Mouse (Mus musculus) spleen, adult 2 months (tissue): ENCODE measurements around the gene Izumo1. TPM values are rescaled to one million over a fixed set of nuclear protein-coding genes. Genes with fewer than 3 reads are reported as not detected.

Experiments used
- DNase-seq, 2 experiments: peaks; one replicate each; pipeline versions ENCODE4 v3.0.0 to v3.0.0-alpha.2; 2012 to 2021; ENCODE audit warnings: low spot score in 2 of 2, low read depth in 1 of 2
- H3K27ac ChIP-seq: fragments of 200-500 bp; 2 replicates; pipeline ENCODE4 v1.5.1; 2012; ENCODE audit warnings: low read length, inconsistent platforms; ENCODE audit not compliant: insufficient read depth
- H3K27me3 ChIP-seq: fragments of 200-500 bp; 2 replicates; pipeline ENCODE4 v1.6.1; 2012; ENCODE audit warnings: mild to moderate bottlenecking, moderate library complexity, low read length, inconsistent platforms; ENCODE audit not compliant: control insufficient read depth, insufficient read depth
- H3K36me3 ChIP-seq: fragments of 200-500 bp; 2 replicates; pipeline ENCODE4 v1.6.1; 2012; ENCODE audit warnings: mild to moderate bottlenecking, low read length, inconsistent platforms; ENCODE audit not compliant: control insufficient read depth, insufficient read depth
- H3K4me1 ChIP-seq: fragments of 200-500 bp; 2 replicates; pipeline ENCODE4 v1.6.1; 2011; ENCODE audit warnings: inconsistent platforms; ENCODE audit not compliant: control insufficient read depth, insufficient read depth, insufficient read length
- H3K4me3 ChIP-seq: fragments of 200-500 bp; 2 replicates; pipeline ENCODE4 v1.5.1; 2011; ENCODE audit warnings: mild to moderate bottlenecking, inconsistent platforms; ENCODE audit not compliant: insufficient read depth, insufficient read length; ENCODE audit errors: extremely low read depth
- CTCF ChIP-seq: fragments of 200-500 bp; IDR thresholded peaks from 2 replicates; pipeline ENCODE4 v1.5.1; 2011; ENCODE audit warnings: mild to moderate bottlenecking, inconsistent platforms; ENCODE audit not compliant: insufficient read depth, insufficient read length, insufficient replicate concordance; ENCODE audit errors: extremely low read depth
- POLR2A ChIP-seq: fragments of 200-500 bp; IDR thresholded peaks from 2 replicates; pipeline ENCODE4 v1.6.1; 2011; ENCODE audit warnings: low read depth, low read length, inconsistent platforms
- WGBS: fragments of 180-500 bp; shearing (Covaris S2); methylation state at CpG from one replicate; pipeline ENCODE4 v1.1.7; 2018; 5-methylcytosine and 5-hydroxymethylcytosine counted together
- polyA plus RNA-seq: library from polyadenylated mRNA; depleted of rRNA; stranded (reverse); fragments of >200 nt; gene quantifications from 2 replicates; pipeline ENCODE4 v1.2.3, GENCODE M21; 2012

The Izumo1 gene
- polyA plus RNA-seq, 1 experiment: 0.63 TPM

GRCm38 (mm10) chr7:45642503-45643255 lies 21.1 kb downstream of the Izumo1 start:
- Histone ChIP-seq H3K4me1 (peaks cover 6% of the 10 kb centered on the region; the same call in 1 of the 2 replicates), H3K4me3 (peak overlapping the region; percentile 43), H3K27ac (no peak overlapping the region), H3K27me3 (no peaks in the 10 kb centered on the region), H3K36me3 (no peaks in the 10 kb centered on the region)
- TF ChIP-seq CTCF: no peak
- DNase-seq: no peak
- WGBS: 41% methylated on average over 16 of the region's 16 CpGs

DNA sequence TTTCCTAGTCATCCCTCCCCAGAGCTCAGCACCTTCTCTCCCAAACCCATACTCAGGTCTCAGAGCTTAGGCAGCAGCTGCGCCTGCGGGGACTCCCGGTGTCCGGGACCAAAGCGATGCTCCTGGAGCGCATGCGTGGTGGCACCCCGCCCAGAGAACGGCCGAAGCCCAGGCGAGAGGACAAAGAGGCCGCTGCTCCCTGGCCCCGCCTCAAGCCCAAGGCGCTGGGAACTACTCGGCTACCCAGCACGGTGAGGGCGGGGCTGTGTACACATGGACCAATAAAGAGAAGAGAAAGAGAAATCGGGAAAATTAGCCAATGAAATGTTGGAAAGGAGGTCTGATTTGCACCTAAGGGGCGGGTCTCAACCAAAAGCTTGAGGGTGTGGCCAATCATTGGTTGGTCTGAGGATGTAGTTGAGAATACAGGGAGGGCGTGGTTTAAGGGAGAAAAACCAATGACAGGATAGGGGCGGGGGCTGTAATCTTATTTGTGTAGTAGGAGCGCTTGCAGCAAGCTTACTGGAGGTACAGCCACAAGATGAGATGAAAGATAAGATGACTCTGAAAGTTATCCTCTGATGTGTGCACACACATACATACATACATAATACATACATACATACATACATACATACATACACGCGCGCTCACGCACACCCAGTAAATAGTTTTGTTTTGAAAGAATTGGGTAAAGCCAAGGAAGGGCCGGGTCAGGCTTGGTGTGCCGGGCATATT lies 22.0 kb downstream of the Izumo1 start:
- H3K36me3 ChIP-seq: no peaks in the 10 kb centered on the region
- H3K4me3 ChIP-seq: peak overlapping the region; percentile 43; the same call in 1 of the 2 replicates
- TF ChIP-seq POLR2A (peak; percentile 4; the same call in 1 of the 2 replicates), CTCF (no peak)
- WGBS: 14% methylated on average over 28 of the region's 28 CpGs
- H3K27me3 ChIP-seq: no peaks in the 10 kb centered on the region
- peak; percentile 74 to 79 for DNase-seq
- peaks cover 6% of the 10 kb centered on the region; the same call in 1 of the 2 replicates for H3K4me1 ChIP-seq
- H3K27ac ChIP-seq: no peak overlapping the region

DNA sequence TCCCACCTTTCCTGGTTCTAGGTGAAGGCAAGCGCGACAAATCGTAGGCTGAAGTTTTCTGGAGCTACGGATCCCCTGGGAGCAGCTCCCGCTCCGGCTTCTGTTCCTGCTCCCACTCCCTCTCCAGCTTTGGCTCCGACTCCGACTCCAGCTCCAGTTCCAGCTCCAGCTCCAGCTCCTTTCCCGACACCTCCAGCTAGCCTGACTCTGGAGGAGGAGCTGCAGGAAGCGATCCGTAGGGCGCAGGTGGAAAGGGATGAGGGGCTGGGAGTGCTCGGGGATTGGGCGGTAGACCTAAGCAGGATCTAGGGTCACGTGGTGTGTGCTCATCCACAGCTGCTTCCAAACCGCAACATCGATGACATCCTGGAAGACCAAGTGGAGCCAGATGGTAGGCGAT lies 22.6 kb downstream of the Izumo1 start:
- Histone ChIP-seq H3K4me1 (peaks cover 6% of the 10 kb centered on the region; the same call in 1 of the 2 replicates), H3K27me3 (no peaks in the 10 kb centered on the region), H3K36me3 (no peaks in the 10 kb centered on the region), H3K4me3 (no peak overlapping the region), H3K27ac (no peak overlapping the region)
- 61% methylated on average over 18 of the region's 18 CpGs for WGBS
- no peak for DNase-seq
- TF ChIP-seq CTCF: no peak
- no peak for TF ChIP-seq POLR2A

DNA sequence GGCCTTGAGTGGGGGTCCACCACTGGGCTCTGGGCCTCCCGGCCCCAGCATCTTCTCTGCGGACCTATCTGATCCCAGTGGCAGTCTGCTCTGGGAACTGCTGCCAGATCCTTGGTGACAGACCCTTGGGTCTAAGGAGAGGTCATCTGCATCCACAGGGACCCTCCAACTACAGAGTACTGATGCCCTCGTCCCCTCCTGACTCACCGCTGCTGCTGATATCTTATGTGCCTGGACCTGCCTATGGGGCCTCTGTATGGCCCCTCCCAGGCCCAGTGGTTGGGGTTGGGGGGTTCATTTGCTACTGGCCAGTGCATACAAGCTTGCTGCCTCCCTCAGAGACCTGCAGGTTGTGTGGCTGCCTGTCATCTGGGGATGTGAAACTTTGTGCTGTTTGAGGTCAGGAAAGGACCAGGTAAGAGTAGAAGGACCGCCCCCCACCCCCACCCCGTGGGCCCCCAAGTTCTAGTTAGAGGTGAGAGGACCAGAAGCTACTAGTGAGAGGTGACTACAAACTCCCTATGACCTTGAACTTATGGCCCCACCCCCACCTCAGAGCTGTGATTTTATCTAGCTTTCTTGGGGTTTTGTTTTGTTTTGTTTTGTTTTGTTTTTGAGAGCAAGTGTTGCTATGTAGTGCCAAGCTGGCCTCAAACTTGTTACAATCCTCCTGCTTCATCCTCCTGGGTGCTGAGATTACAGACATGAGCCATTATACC lies 23.4 kb downstream of the Izumo1 start:
- no peak for DNase-seq
- H3K4me1 ChIP-seq: peaks cover 6% of the 10 kb centered on the region; the same call in 1 of the 2 replicates
- H3K36me3 ChIP-seq: no peaks in the 10 kb centered on the region
- WGBS: 71% methylated on average over 6 of the region's 6 CpGs
- H3K4me3 ChIP-seq: no peak overlapping the region
- TF ChIP-seq CTCF (no peak), POLR2A (no peak)
- no peak overlapping the region for H3K27ac ChIP-seq
- no peaks in the 10 kb centered on the region for H3K27me3 ChIP-seq

- no peak for DNase-seq
- WGBS: 88% methylated on average over 7 of the region's 7 CpGs
- Histone ChIP-seq H3K4me3 (no peak overlapping the region), H3K4me1 (peaks cover 6% of the 10 kb centered on the region; the same call in 1 of the 2 replicates), H3K27ac (no peak overlapping the region), H3K27me3 (no peaks in the 10 kb centered on the region), H3K36me3 (no peaks in the 10 kb centered on the region)
- TF ChIP-seq POLR2A: no peak
- TF ChIP-seq CTCF: no peak
These were observed 24.0 kb downstream of the Izumo1 start for GRCm38 (mm10) chr7:45645591-45645971.

- 83% methylated on average over 4 of the region's 4 CpGs for WGBS
- DNase-seq: no peak
These were observed 25.1 kb downstream of the Izumo1 start for GRCm38 (mm10) chr7:45646671-45647070.

More at GRCm38 (mm10) chr7:45646671-45647070, 25.1 kb downstream of the Izumo1 start:
- TF ChIP-seq CTCF: no peak
- TF ChIP-seq POLR2A: no peak
- no peaks in the 10 kb centered on the region for H3K27me3 ChIP-seq
- H3K4me3 ChIP-seq: no peak overlapping the region
- peaks cover 6% of the 10 kb centered on the region; the same call in 1 of the 2 replicates for H3K4me1 ChIP-seq
- no peaks in the 10 kb centered on the region for H3K36me3 ChIP-seq
- H3K27ac ChIP-seq: no peak overlapping the region
